Mouse (Mus musculus): ENCODE data around the gene Mrm1.

- TF ChIP-seq CTCF (IDR thresholded peaks at IDR 0.05; ENCODE audit: extremely low read depth, insufficient read length, insufficient replicate concordance, low read depth, low read length): no peak
- TF ChIP-seq POLR2A (IDR thresholded peaks at IDR 0.05; ENCODE audit: low read depth, low read length): peak; percentile 11; the same call in 1 of the 2 replicates
Measured at GRCm38 (mm10) chr11:84823484-84823897, 4.2 kb upstream of the Mrm1 start.
